Mouse (Mus musculus) midbrain, embryonic 16.5 days (tissue): ENCODE data around the gene Nop10. TPM values are rescaled to one million over a fixed set of nuclear protein-coding genes. Genes with fewer than 3 reads are reported as not detected.

Source experiments
- ATAC-seq: fragments of 200-750 bp; cut with Nextera tagmentation; 2 replicates; pipeline ENCODE4 v1.8.0; 2017; ENCODE audit warnings: moderate TSS enrichment
- H3K27ac ChIP-seq: fragments of 300-500 bp; sonication (generic); 2 replicates; pipeline ENCODE4 v1.5.1; 2014; ENCODE audit warnings: mild to moderate bottlenecking, low read length, mixed read lengths
- H3K27me3 ChIP-seq: fragments of 300-500 bp; sonication (generic); 2 replicates; pipeline ENCODE4 v1.6.1; 2014; ENCODE audit warnings: low read depth, low read length, mixed read lengths; ENCODE audit not compliant: control insufficient read depth, insufficient read depth
- H3K36me3 ChIP-seq: fragments of 300-500 bp; sonication (generic); 2 replicates; pipeline ENCODE4 v1.6.1; 2014; ENCODE audit warnings: mild to moderate bottlenecking, low read length, moderate library complexity, mixed read lengths; ENCODE audit not compliant: control insufficient read depth, insufficient read depth
- H3K4me1 ChIP-seq: fragments of 300-500 bp; sonication (generic); 2 replicates; pipeline ENCODE4 v1.6.1; 2014; ENCODE audit warnings: mild to moderate bottlenecking, low read length, mixed read lengths; ENCODE audit not compliant: control insufficient read depth, insufficient read depth
- H3K4me2 ChIP-seq: fragments of 300-500 bp; sonication (generic); 2 replicates; pipeline ENCODE4 v1.6.1; 2014; ENCODE audit warnings: mild to moderate bottlenecking, low read length, mixed read lengths
- H3K4me3 ChIP-seq: fragments of 300-500 bp; sonication (generic); 2 replicates; pipeline ENCODE4 v1.5.1; 2014; ENCODE audit warnings: low read depth, mild to moderate bottlenecking, low read length, moderate library complexity, mixed read lengths
- H3K9ac ChIP-seq: fragments of 300-500 bp; sonication (generic); 2 replicates; pipeline ENCODE4 v1.6.1; 2014; ENCODE audit warnings: low read depth, low read length, mixed read lengths
- H3K9me3 ChIP-seq: fragments of 300-500 bp; sonication (generic); replicated peaks from 2 replicates; pipeline ENCODE4 v1.6.1; 2014; ENCODE audit warnings: mild to moderate bottlenecking, low read length, mixed read lengths; ENCODE audit not compliant: control insufficient read depth, poor library complexity, severe bottlenecking
- WGBS: fragments of 180-500 bp; shearing (Covaris S2); extraction: QIAGEN DNeasy Blood & Tissue Kit; methylation state at CpG from one replicate; pipeline ENCODE4 v1.1.7; 2014; 5-methylcytosine and 5-hydroxymethylcytosine counted together
- polyA plus RNA-seq: library from polyadenylated mRNA; unstranded; fragments of >200 nt; fragmentation: Nextera tagmentation; extraction: Ambion mirVana; gene quantifications from 2 replicates; pipeline ENCODE4 v1.2.1, GENCODE M21; 2015

Gene Nop10
- polyA plus RNA-seq, 1 experiment from 2014 or later, result 155 TPM

- no peaks in the 10 kb centered on the region for H3K27me3 ChIP-seq
- no peak within 1 kb of the TSS for H3K4me3 ChIP-seq
- peaks cover 11% of the 10 kb centered on the region for H3K4me1 ChIP-seq
- H3K9ac ChIP-seq, result no peak within 1 kb of the TSS
- no peak within 1 kb of the TSS for H3K27ac ChIP-seq
- H3K4me2 ChIP-seq, result no peak within 1 kb of the TSS
- 67% methylated on average over 10 of the region's 10 CpGs for WGBS
- H3K36me3 ChIP-seq, result no peaks in the 10 kb centered on the region
- H3K9me3 ChIP-seq, result no peaks in the 10 kb centered on the region
- ATAC-seq, result no peak
Observed at GRCm38 (mm10) chr2:112259241-112259962, 2.3 kb upstream of the Nop10 start, which contains the start of gene Nutm1. TSS of gene Nutm1 (minus strand) at chr2:112259291.

- Histone ChIP-seq H3K27me3 (no peaks in the 10 kb centered on the region), H3K27ac (no peak overlapping the region; the same call in 1 of the 2 replicates)
- no peak for ATAC-seq
Observed at GRCm38 (mm10) chr2:112262779-112263295, 1.1 kb downstream of the Nop10 start.

GRCm38 (mm10) chr2:112264364-112264763 is 2.6 kb downstream of the Nop10 start:
- Histone ChIP-seq H3K27ac (no peak overlapping the region), H3K4me2 (no peak overlapping the region), H3K9ac (no peak overlapping the region), H3K4me1 (peaks cover 35% of the 10 kb centered on the region), H3K9me3 (no peaks in the 10 kb centered on the region), H3K36me3 (no peaks in the 10 kb centered on the region), H3K4me3 (no peak overlapping the region), H3K27me3 (no peaks in the 10 kb centered on the region)
- WGBS, result 81% methylated on average over 4 of the region's 4 CpGs
- no peak for ATAC-seq

More at GRCm38 (mm10) chr2:112262779-112263295, 1.1 kb downstream of the Nop10 start:
- Histone ChIP-seq H3K9ac (peak overlapping the region; percentile 68), H3K4me1 (peaks cover 24% of the 10 kb centered on the region), H3K4me3 (peak overlapping the region; percentile 61), H3K4me2 (peak overlapping the region; percentile 81), H3K9me3 (no peaks in the 10 kb centered on the region), H3K36me3 (no peaks in the 10 kb centered on the region)
- WGBS, result 31% methylated on average over 4 of the region's 4 CpGs

- Histone ChIP-seq H3K4me2 (peak within 1 kb of the TSS; percentile 92), H3K36me3 (no peaks in the 10 kb centered on the region), H3K9ac (peak within 1 kb of the TSS; percentile 72), H3K4me3 (peak within 1 kb of the TSS; percentile 91), H3K27ac (peak within 1 kb of the TSS; percentile 93), H3K4me1 (peaks cover 42% of the 10 kb centered on the region), H3K9me3 (no peaks in the 10 kb centered on the region), H3K27me3 (no peaks in the 10 kb centered on the region)
- peak; percentile 94 for ATAC-seq
- WGBS, result under 1% methylated on average over 65 of the region's 85 CpGs
Observed at GRCm38 (mm10) chr2:112265448-112266241, 3.9 kb downstream of the Nop10 start, which contains the start of gene Slc12a6. TSS of gene Slc12a6 (plus strand) at chr2:112265825.

GRCm38 (mm10) chr2:112266242-112266592 is 4.5 kb downstream of the Nop10 start, which contains the start of gene Gm21985:
TSS of gene Gm21985 (plus strand) at chr2:112266314.
- WGBS, result 1% methylated on average over 11 of the region's 11 CpGs

GRCm38 (mm10) chr2:112266780-112267179 is 5.1 kb downstream of the Nop10 start:
- no peak overlapping the region for H3K27ac ChIP-seq
- peaks cover 48% of the 10 kb centered on the region for H3K4me1 ChIP-seq

More at GRCm38 (mm10) chr2:112266242-112266592, 4.5 kb downstream of the Nop10 start, which contains the start of gene Gm21985:
- Histone ChIP-seq H3K9ac (peak within 1 kb of the TSS; percentile 72), H3K4me2 (peak within 1 kb of the TSS; percentile 92), H3K9me3 (no peaks in the 10 kb centered on the region), H3K36me3 (no peaks in the 10 kb centered on the region), H3K4me1 (peaks cover 43% of the 10 kb centered on the region), H3K27me3 (no peaks in the 10 kb centered on the region), H3K27ac (peak within 1 kb of the TSS; percentile 93), H3K4me3 (peak within 1 kb of the TSS; percentile 91)
- peak; percentile 33 for ATAC-seq

GRCm38 (mm10) chr2:112267547-112268269 is 6.0 kb downstream of the Nop10 start:
- Histone ChIP-seq H3K4me1 (peaks cover 45% of the 10 kb centered on the region), H3K9ac (no peak overlapping the region), H3K9me3 (no peaks in the 10 kb centered on the region), H3K4me2 (peak overlapping the region; percentile 92), H3K27me3 (no peaks in the 10 kb centered on the region), H3K36me3 (no peaks in the 10 kb centered on the region), H3K4me3 (peak overlapping the region; percentile 91), H3K27ac (no peak overlapping the region)
- 76% methylated on average over 8 of the region's 8 CpGs for WGBS
- ATAC-seq, result no peak

More at GRCm38 (mm10) chr2:112266780-112267179, 5.1 kb downstream of the Nop10 start:
- Histone ChIP-seq H3K36me3 (no peaks in the 10 kb centered on the region), H3K9me3 (no peaks in the 10 kb centered on the region), H3K27me3 (no peaks in the 10 kb centered on the region), H3K9ac (peak overlapping the region; percentile 72), H3K4me2 (peak overlapping the region; percentile 92), H3K4me3 (peak overlapping the region; percentile 91)
- WGBS, result 48% methylated on average over 10 of the region's 10 CpGs
- ATAC-seq, result no peak

- H3K27me3 ChIP-seq, result no peaks in the 10 kb centered on the region
- no peak overlapping the region for H3K4me3 ChIP-seq
- ATAC-seq, result no peak
- H3K4me2 ChIP-seq, result peak overlapping the region; percentile 30
- WGBS, result 95% methylated on average over 2 of the region's 2 CpGs
- no peak overlapping the region for H3K27ac ChIP-seq
- peaks cover 37% of the 10 kb centered on the region for H3K4me1 ChIP-seq
- no peaks in the 10 kb centered on the region for H3K9me3 ChIP-seq
- H3K36me3 ChIP-seq, result no peaks in the 10 kb centered on the region
- 0 out of 2 replicates have a peak overlapping the region, but pooled peaks have one; percentile 16 for H3K9ac ChIP-seq
Observed at GRCm38 (mm10) chr2:112270011-112270410, 8.3 kb downstream of the Nop10 start.
